In the genomic region with DNA sequence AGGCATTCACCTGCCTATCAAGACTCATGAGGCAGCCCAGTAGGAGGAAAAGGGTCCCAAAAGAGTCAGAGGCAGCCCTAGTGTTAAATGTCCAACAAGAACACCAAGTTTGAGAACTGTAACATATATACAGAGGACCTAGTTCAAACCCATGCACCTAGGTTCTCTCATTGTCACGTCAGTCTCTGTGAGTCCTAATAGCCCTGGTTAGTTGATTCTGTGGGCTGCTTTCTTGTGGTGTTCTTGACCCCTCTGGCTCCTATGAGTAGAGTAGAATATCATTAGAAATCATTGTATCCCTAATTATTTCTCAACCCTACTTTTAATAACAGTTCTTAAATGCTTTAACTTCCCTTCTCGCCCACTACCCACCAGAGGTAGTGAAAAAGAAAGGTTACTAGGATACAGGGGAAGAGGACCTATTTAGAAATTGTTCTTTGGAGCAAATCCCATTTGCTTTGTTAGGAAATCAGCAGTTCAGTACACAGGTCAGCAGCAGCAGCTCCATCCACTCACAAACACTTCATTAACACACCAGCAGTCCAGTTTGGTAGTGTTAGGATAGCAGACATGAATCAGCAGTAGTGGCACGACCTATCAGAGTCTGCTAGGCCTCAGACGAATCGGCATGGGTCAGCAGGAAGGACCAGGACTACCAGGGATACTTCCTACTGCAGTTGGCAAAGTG, we compare ENCODE assay signal across 16 mouse cellular contexts.
"Had no signal": no experiment of that assay in that cellular context is flagged by ENCODE, and none has a peak within 500 bp of the region (broad histone marks: within the 10 kb centered on the region; RNA-seq: fewer than 3 reads in every experiment).

No protein-coding gene starts in this region.

- ATAC-seq: intestine, embryonic 15.5 days; midbrain, embryonic 16.5 days had no signal

- H3K27me3 ChIP-seq: intestine, embryonic 15.5 days; kidney, embryonic 15.5 days; limb, embryonic 12.5 days; neural tube, embryonic 13.5 days had no signal

- H3K4me3 ChIP-seq: intestine, embryonic 15.5 days; kidney, embryonic 15.5 days; left cerebral cortex, adult 2 months; limb, embryonic 12.5 days; midbrain, embryonic 10.5 days; neural tube, embryonic 13.5 days had no signal

- H3K4me1 ChIP-seq: intestine, embryonic 15.5 days; kidney, embryonic 15.5 days; limb, embryonic 12.5 days; neural tube, embryonic 13.5 days had no signal

- H3K9me3 ChIP-seq: intestine, embryonic 15.5 days; kidney, embryonic 15.5 days; limb, embryonic 12.5 days; midbrain, embryonic 10.5 days; neural tube, embryonic 13.5 days had no signal

- H3K4me2 ChIP-seq: intestine, embryonic 15.5 days; kidney, embryonic 15.5 days; limb, embryonic 12.5 days; neural tube, embryonic 13.5 days had no signal

- H3K9ac ChIP-seq: intestine, embryonic 15.5 days; kidney, embryonic 15.5 days; limb, embryonic 12.5 days; liver, embryonic 14.5 days; neural tube, embryonic 13.5 days had no signal

- H3K36me3 ChIP-seq: intestine, embryonic 15.5 days; kidney, embryonic 15.5 days; limb, embryonic 12.5 days; midbrain, embryonic 10.5 days; neural tube, embryonic 13.5 days had no signal

- H3K27ac ChIP-seq: intestine, embryonic 15.5 days; kidney, embryonic 15.5 days; left cerebral cortex, adult 2 months; limb, embryonic 12.5 days; liver, embryonic 14.5 days; midbrain, embryonic 10.5 days; neural tube, embryonic 13.5 days had no signal

- DNase-seq: kidney, adult 2 months; kidney, postnatal 25 days; liver; retina, postnatal 1 day; right cerebral cortex, postnatal 4 days; spleen, adult 18-20 months; thymus, adult 18-20 months; thymus, postnatal 14 days had no signal
